9 mouse cellular contexts compared by ENCODE assay signal in genomic region chr13:45493846-45494245, GRCm38 (mm10). TPM values are rescaled to one million over a fixed set of nuclear protein-coding genes. Genes with fewer than 3 reads are reported as not detected.
A peak's percentile ranks its signal among the peaks of the same experiment; 100 is the strongest.
DNase-seq lines count a peak whose midpoint lies in the region; ATAC-seq and TF ChIP-seq lines count a peak whose summit lies in the region.
"Had no signal": no experiment of that assay in that cellular context is flagged by ENCODE, and none has a peak within 500 bp of the region (broad histone marks: within the 10 kb centered on the region; RNA-seq: fewer than 3 reads in every experiment).

No protein-coding gene starts in this region.

- peaks cover 5 to 11% of the 10 kb centered on the region in 2 experiments for H3K4me1 ChIP-seq in heart, embryonic 14.5 days (ENCODE audit: control insufficient read depth in 2 of 2, insufficient read depth in 2 of 2, low read length in 2 of 2)
- H3K4me1 ChIP-seq in midbrain, embryonic 13.5 days (replicated peaks) = peaks cover 3% of the 10 kb centered on the region; the same call in 1 of the 2 replicates

- TF ChIP-seq CTCF in left cerebral cortex, adult 2 months (IDR thresholded peaks at IDR 0.05) = no peak

- no peaks in the 10 kb centered on the region for H3K27me3 ChIP-seq in heart, embryonic 14.5 days (ENCODE audit: control insufficient read depth, insufficient read depth, low read length)
- no peaks in the 10 kb centered on the region for H3K27me3 ChIP-seq in midbrain, embryonic 13.5 days

- H3K4me3 ChIP-seq in heart, embryonic 14.5 days (ENCODE audit: control insufficient read depth in 1 of 2, insufficient read depth in 1 of 2, low read depth in 1 of 2, low read length in 2 of 2) = peak overlapping the region in 1 of 2 experiments; percentile 25; a peak in 2 of 4 replicates
- peak overlapping the region; percentile 12; the same call in 1 of the 2 replicates for H3K4me3 ChIP-seq in midbrain, embryonic 13.5 days (replicated peaks)
- H3K4me3 ChIP-seq in left cerebral cortex, adult 2 months = no peak overlapping the region

- intact Hi-C loops in left cerebral cortex, adult 2 months (cut with DNase I) = no loop called here

- no peak for DNase-seq in frontal cortex, postnatal 10 days (ENCODE audit: low spot score in 2 of 2)
- DNase-seq in cerebellum, postnatal 14 days = peak; percentile 39 to 45
- DNase-seq in right cerebral cortex, postnatal 25 days = no peak
- no peak for DNase-seq in left cerebral cortex, adult 2 months (ENCODE audit: extremely low spot score in 1 of 2, low spot score in 2 of 2)
- no peak for DNase-seq in thymus, postnatal 4 days

- peak; percentile 69; the same call in 1 of the 2 replicates for ATAC-seq in frontal cortex, adult (ENCODE audit: low TSS enrichment)
- ATAC-seq in heart, embryonic 14.5 days (ENCODE audit: insufficient number of reproducible peaks, insufficient read depth, low FRiP score, low read depth) = peak; percentile 80
- ATAC-seq in midbrain, embryonic 13.5 days = peak; percentile 62; the same call in 1 of the 2 replicates

- H3K36me3 ChIP-seq in heart, embryonic 14.5 days (ENCODE audit: control insufficient read depth, insufficient read depth, low read length) = no peaks in the 10 kb centered on the region
- H3K36me3 ChIP-seq in midbrain, embryonic 13.5 days = no peaks in the 10 kb centered on the region

- WGBS in heart, embryonic 14.5 days = 16% methylated on average over 10 of the region's 10 CpGs
- WGBS in midbrain, embryonic 13.5 days = 43% methylated on average over 10 of the region's 10 CpGs

- H3K4me2 ChIP-seq in heart, embryonic 14.5 days (ENCODE audit: low read length) = peak overlapping the region; percentile 58
- H3K4me2 ChIP-seq in midbrain, embryonic 13.5 days (replicated peaks) = peak overlapping the region; percentile 39

- peak overlapping the region; percentile 59 for H3K9ac ChIP-seq in heart, embryonic 14.5 days (ENCODE audit: low read length)
- H3K9ac ChIP-seq in midbrain, embryonic 13.5 days (replicated peaks) = no peak overlapping the region

- peak overlapping the region; percentile 63 to 85; a peak in 3 of 4 replicates for H3K27ac ChIP-seq in heart, embryonic 14.5 days (replicated peaks in 1 of 2; ENCODE audit: control insufficient read depth in 1 of 2, insufficient read depth in 1 of 2, low read depth in 2 of 2, low read length in 2 of 2)
- H3K27ac ChIP-seq in midbrain, embryonic 13.5 days = 0 out of 2 replicates have a peak overlapping the region, but pooled peaks have one; percentile 19
- no peak overlapping the region for H3K27ac ChIP-seq in left cerebral cortex, adult 2 months
- H3K27ac ChIP-seq: macrophage had no signal

- H3K9me3 ChIP-seq in heart, embryonic 14.5 days (ENCODE audit: control insufficient read depth, low read length) = no peaks in the 10 kb centered on the region
- H3K9me3 ChIP-seq in midbrain, embryonic 13.5 days = no peaks in the 10 kb centered on the region

RNA-seq across cellular contexts. Expression of gene Gmpr, which starts 13.4 kb away (rescaled TPM):
- polyA plus RNA-seq in heart, embryonic 14.5 days (2014; fragmentation: Nextera tagmentation; extraction: Ambion mirVana) = 202 and 210 TPM in 2 replicates
- 19.0 and 20.4 TPM in 2 replicates for polyA plus RNA-seq in midbrain, embryonic 13.5 days (2015; fragmentation: Nextera tagmentation; extraction: Ambion mirVana)
- total RNA-seq in left cerebral cortex, adult 2 months (2021) = 10 to 100 TPM; 46.0 to 50.6 TPM

Comparison
In these comparisons a context has a peak if more than half of its experiments do, and no peak if none do; other contexts are left out.
1. DNase-seq: peak in cerebellum, postnatal 14 days (2 of 2); none in frontal cortex, postnatal 10 days (0 of 2), right cerebral cortex, postnatal 25 days (single experiment), left cerebral cortex, adult 2 months (0 of 2) and thymus, postnatal 4 days (single experiment).
2. Peak in every context shown above with its lines, with median percentiles within 50 percentile points of each other: ATAC-seq.